Mouse (Mus musculus) thymus, adult 2 months (tissue): Measurements from ENCODE around the gene Gjd3.

ENCODE experiments used
- CTCF ChIP-seq: fragments of 200-500 bp; IDR thresholded peaks from 2 replicates; pipeline ENCODE4 v1.5.1; 2012; ENCODE audit warnings: mild to moderate bottlenecking, control low read depth, low read length, moderate library complexity, borderline replicate concordance; ENCODE audit not compliant: control insufficient read depth, poor library complexity, insufficient read depth; ENCODE audit errors: extremely low read depth
- POLR2A ChIP-seq: fragments of 200-500 bp; IDR thresholded peaks from 2 replicates; pipeline ENCODE4 v1.6.1; 2012; ENCODE audit warnings: mild to moderate bottlenecking, low read length, control low read depth, moderate library complexity; ENCODE audit not compliant: control insufficient read depth, poor library complexity, insufficient read depth; ENCODE audit errors: extremely low read depth

DNA sequence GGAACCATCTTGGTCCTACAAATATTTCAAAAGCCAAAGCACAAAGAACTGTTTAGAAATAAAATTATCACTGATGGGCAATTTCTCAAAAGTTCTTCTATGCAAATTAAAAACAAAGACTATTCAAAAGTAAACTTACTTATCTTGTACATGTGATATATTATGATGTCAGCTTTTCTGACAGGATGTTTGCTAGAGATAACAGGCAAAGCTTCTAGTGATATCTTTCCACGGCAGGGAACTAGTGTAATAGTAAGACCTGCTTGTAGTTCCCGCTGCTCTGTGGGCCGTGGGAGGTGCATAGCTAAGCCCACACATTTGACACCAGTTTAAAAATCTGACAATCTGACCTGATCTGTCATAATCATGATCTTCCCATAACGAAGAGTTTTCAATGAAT, 27.3 kb upstream of the Gjd3 start:
- TF ChIP-seq CTCF (no peak), POLR2A (no peak)
